In genomic region chr4:142291366-142291765, GRCm38 (mm10) we compare ENCODE assay signal across 28 mouse cellular contexts. TPM values are rescaled to one million over a fixed set of nuclear protein-coding genes. Genes with fewer than 3 reads are reported as not detected.
A peak's percentile ranks its signal among the peaks of the same experiment; 100 is the strongest.
DNase-seq lines count a peak whose midpoint lies in the region; ATAC-seq lines count a peak whose summit lies in the region.
"Had no signal": no experiment of that assay in that cellular context is flagged by ENCODE, and none has a peak within 500 bp of the region (broad histone marks: within the 10 kb centered on the region; RNA-seq: fewer than 3 reads in every experiment).

No protein-coding gene starts in this region.

- intact Hi-C loops in left cerebral cortex, postnatal 25 days (cut with DNase I), result no loop called here

- H3K9me3 ChIP-seq in hindbrain, embryonic 13.5 days, result no peaks in the 10 kb centered on the region
- no peaks in the 10 kb centered on the region for H3K9me3 ChIP-seq in hindbrain, embryonic 11.5 days (ENCODE audit: control insufficient read depth, low read length)
- H3K9me3 ChIP-seq: embryonic facial prominence, embryonic 13.5 days; embryonic facial prominence, embryonic 15.5 days; forebrain, embryonic 10.5 days; forebrain, embryonic 12.5 days had no signal

- H3K27ac ChIP-seq in hindbrain, embryonic 13.5 days, result peak overlapping the region; percentile 73; the same call in 1 of the 2 replicates
- no peak overlapping the region for H3K27ac ChIP-seq in hindbrain, embryonic 11.5 days (ENCODE audit: low read depth, low read length)
- H3K27ac ChIP-seq: embryonic facial prominence, embryonic 13.5 days; embryonic facial prominence, embryonic 15.5 days; forebrain, embryonic 10.5 days had no signal

- H3K27me3 ChIP-seq in hindbrain, embryonic 13.5 days, result no peaks in the 10 kb centered on the region
- no peaks in the 10 kb centered on the region for H3K27me3 ChIP-seq in hindbrain, embryonic 11.5 days (ENCODE audit: control insufficient read depth, insufficient read depth, low read length)
- H3K27me3 ChIP-seq: embryonic facial prominence, embryonic 13.5 days; embryonic facial prominence, embryonic 15.5 days; forebrain, embryonic 12.5 days; Patski had no signal

- H3K4me1 ChIP-seq in hindbrain, embryonic 13.5 days (replicated peaks), result peaks cover 38% of the 10 kb centered on the region
- H3K4me1 ChIP-seq in hindbrain, embryonic 11.5 days (replicated peaks; ENCODE audit: control insufficient read depth, insufficient read depth, low read length), result no peaks in the 10 kb centered on the region

- DNase-seq in frontal cortex, postnatal 36 days (ENCODE audit: low spot score in 2 of 2), result no peak
- DNase-seq in hindbrain, embryonic 11.5 days (ENCODE audit: low spot score), result no peak
- DNase-seq in left cerebral cortex, postnatal 25 days (ENCODE audit: low spot score in 2 of 2), result peak; percentile 33 to 44
- no peak for DNase-seq in left cerebral cortex, adult 18-20 months (ENCODE audit: low spot score in 2 of 2)
- no peak for DNase-seq in adrenal gland, postnatal 10 days
- DNase-seq: adrenal gland, adult 8-10 months; adrenal gland, postnatal 25 days; B cell, adult 2 months; cerebellum, adult 11 months; cerebellum, adult 18-20 months; cerebellum, adult 8-10 months; cerebellum, adult 9-11 months; cerebellum, postnatal 14 days; cerebellum, postnatal 36 days; embryo, embryonic 11 days had no signal

- H3K36me3 ChIP-seq in hindbrain, embryonic 13.5 days, result no peaks in the 10 kb centered on the region
- no peaks in the 10 kb centered on the region for H3K36me3 ChIP-seq in hindbrain, embryonic 11.5 days (ENCODE audit: control insufficient read depth, insufficient read depth, low read length)
- H3K36me3 ChIP-seq: embryonic facial prominence, embryonic 13.5 days; embryonic facial prominence, embryonic 15.5 days; forebrain, embryonic 10.5 days; forebrain, embryonic 12.5 days; G1E had no signal

- no peak overlapping the region for H3K9ac ChIP-seq in hindbrain, embryonic 13.5 days
- no peak overlapping the region for H3K9ac ChIP-seq in hindbrain, embryonic 11.5 days (ENCODE audit: low read depth, low read length)
- H3K9ac ChIP-seq: embryonic facial prominence, embryonic 13.5 days; embryonic facial prominence, embryonic 15.5 days; forebrain, embryonic 12.5 days had no signal

- 91% methylated on average over 3 of the region's 3 CpGs for whole genome bisulfite sequencing in hindbrain, embryonic 13.5 days
- WGBS in hindbrain, embryonic 11.5 days, result 81% methylated on average over 3 of the region's 3 CpGs

- no peak overlapping the region for H3K4me2 ChIP-seq in hindbrain, embryonic 13.5 days
- no peak overlapping the region for H3K4me2 ChIP-seq in hindbrain, embryonic 11.5 days (replicated peaks; ENCODE audit: low read depth, low read length)
- H3K4me2 ChIP-seq: embryonic facial prominence, embryonic 13.5 days; embryonic facial prominence, embryonic 15.5 days; forebrain, embryonic 12.5 days had no signal

- peak; percentile 59 for ATAC-seq in frontal cortex, adult (ENCODE audit: low TSS enrichment)
- no peak for ATAC-seq in hindbrain, embryonic 13.5 days (ENCODE audit: low FRiP score)
- no peak for ATAC-seq in hindbrain, embryonic 11.5 days (ENCODE audit: low FRiP score)
- ATAC-seq: activated CD4-positive, CD25-positive, alpha-beta regulatory T cell, adult 4 months; CD4-positive, CD25-positive, alpha-beta regulatory T cell, adult 4 months; forebrain, embryonic 14.5 days; forebrain, embryonic 16.5 days; Patski had no signal

- H3K4me3 ChIP-seq in hindbrain, embryonic 13.5 days, result no peak overlapping the region
- H3K4me3 ChIP-seq in hindbrain, embryonic 11.5 days (ENCODE audit: low read depth, low read length), result no peak overlapping the region
- H3K4me3 ChIP-seq: embryonic facial prominence, embryonic 13.5 days; embryonic facial prominence, embryonic 15.5 days; erythroblast, embryonic 14.5 days; forebrain, embryonic 10.5 days; forebrain, embryonic 12.5 days had no signal

RNA-seq across cellular contexts. Expression of gene Kazn, which starts 52.2 kb away (rescaled TPM):
- polyA plus RNA-seq in hindbrain, embryonic 13.5 days (2015; fragmentation: Nextera tagmentation; extraction: Ambion mirVana), result 17.9 and 19.1 TPM in 2 replicates
- polyA plus RNA-seq in hindbrain, embryonic 11.5 days (2014; fragmentation: Nextera tagmentation; extraction: Ambion mirVana), result 11.3 and 11.8 TPM in 2 replicates
- total RNA-seq in left cerebral cortex, postnatal 25 days (2021), result 100 to 1,000 TPM in 1 of 2 experiments, 10 to 100 TPM in 1; 86.1 to 104 TPM
- 10 to 100 TPM; 76.8 to 79.4 TPM for total RNA-seq in left cerebral cortex, adult 18-20 months (2021)
- total RNA-seq in adrenal gland, postnatal 10 days (2021), result 10 to 100 TPM; 17.0 to 23.0 TPM
- polyA plus RNA-seq: activated CD4-positive, CD25-positive, alpha-beta regulatory T cell, adult 4 months; CD4-positive, CD25-positive, alpha-beta regulatory T cell, adult 4 months; G1E had no signal

Comparison
In these comparisons a context has a peak if more than half of its experiments do, and no peak if none do; other contexts are left out.
1. DNase-seq: peak in left cerebral cortex, postnatal 25 days (2 of 2); none in frontal cortex, postnatal 36 days (0 of 2), hindbrain, embryonic 11.5 days (single experiment), left cerebral cortex, adult 18-20 months (0 of 2) and adrenal gland, postnatal 10 days (single experiment).